Mouse (Mus musculus) macrophage (primary cell): ENCODE measurements around the gene Timm22. TPM values are rescaled to one million over a fixed set of nuclear protein-coding genes. Genes with fewer than 3 reads are reported as not detected.
A peak's percentile ranks its signal among the peaks of the same experiment; 100 is the strongest.

Source experiments
- H3K27ac ChIP-seq: fragments of 350-480 bp; formaldehyde crosslinking; 2 replicates; pipeline ENCODE4 v1.9.0; 2021
- H3K36me3 ChIP-seq: fragments of 350-480 bp; formaldehyde crosslinking; 2 replicates; pipeline ENCODE4 v1.9.0; 2021; ENCODE audit errors: inconsistent target
- H3K4me3 ChIP-seq: fragments of 350-480 bp; formaldehyde crosslinking; 2 replicates; pipeline ENCODE4 v1.9.0; 2021; ENCODE audit errors: inconsistent target
- H3K79me2 ChIP-seq: fragments of 350-480 bp; formaldehyde crosslinking; 2 replicates; pipeline ENCODE4 v1.9.0; 2021; ENCODE audit errors: inconsistent target
- WGBS: methylation state at CpG from one replicate; pipeline ENCODE4 v1.1.7; 2026; ENCODE audit warnings: inconsistent platforms; ENCODE audit not compliant: missing documents; 5-methylcytosine and 5-hydroxymethylcytosine counted together
- polyA plus RNA-seq: library from polyadenylated mRNA; stranded (reverse); fragments of 250-400 nt; gene quantifications from 3 replicates; pipeline ENCODE4 v1.2.4, GENCODE M21; 2018; ENCODE audit warnings: inconsistent platforms

Gene Timm22
- polyA plus RNA-seq, 1 experiment from 2014 or later = 19.2 TPM

DNA sequence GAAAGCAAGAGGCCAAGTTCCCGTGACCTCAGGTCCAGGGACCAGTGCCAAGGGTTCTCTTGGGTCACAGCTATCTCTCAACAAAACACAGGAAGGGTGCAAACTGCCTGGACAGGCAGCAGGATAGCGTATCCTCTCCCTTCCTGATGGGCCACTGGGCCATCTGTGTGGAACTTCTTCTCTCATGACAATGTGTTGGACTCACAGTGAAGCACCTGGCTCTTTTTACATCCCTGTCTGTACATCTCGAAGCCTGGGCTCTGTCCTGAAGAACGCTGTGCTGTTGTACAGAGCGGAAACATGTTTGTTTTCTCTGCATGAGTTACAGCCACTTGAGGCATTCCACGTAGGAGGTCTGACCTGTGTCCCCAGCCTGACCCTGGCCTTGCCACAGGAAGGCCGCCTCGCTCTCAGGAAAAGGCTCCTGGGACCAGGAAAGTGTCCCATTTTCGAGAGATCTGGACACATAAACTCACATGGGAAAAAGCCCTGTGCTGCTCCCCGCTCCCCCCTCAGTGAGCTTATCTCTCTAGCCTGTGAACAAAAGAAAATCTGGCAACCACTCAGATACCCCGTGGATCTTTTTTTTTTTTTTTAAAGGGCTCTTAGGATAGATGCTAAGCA, 26.7 kb upstream of the Timm22 start:
- Histone ChIP-seq H3K27ac (no peak overlapping the region), H3K4me3 (no peak overlapping the region), H3K36me3 (no peaks in the 10 kb centered on the region), H3K79me2 (no peaks in the 10 kb centered on the region)
- WGBS = 91% methylated on average over 11 of the region's 11 CpGs

DNA sequence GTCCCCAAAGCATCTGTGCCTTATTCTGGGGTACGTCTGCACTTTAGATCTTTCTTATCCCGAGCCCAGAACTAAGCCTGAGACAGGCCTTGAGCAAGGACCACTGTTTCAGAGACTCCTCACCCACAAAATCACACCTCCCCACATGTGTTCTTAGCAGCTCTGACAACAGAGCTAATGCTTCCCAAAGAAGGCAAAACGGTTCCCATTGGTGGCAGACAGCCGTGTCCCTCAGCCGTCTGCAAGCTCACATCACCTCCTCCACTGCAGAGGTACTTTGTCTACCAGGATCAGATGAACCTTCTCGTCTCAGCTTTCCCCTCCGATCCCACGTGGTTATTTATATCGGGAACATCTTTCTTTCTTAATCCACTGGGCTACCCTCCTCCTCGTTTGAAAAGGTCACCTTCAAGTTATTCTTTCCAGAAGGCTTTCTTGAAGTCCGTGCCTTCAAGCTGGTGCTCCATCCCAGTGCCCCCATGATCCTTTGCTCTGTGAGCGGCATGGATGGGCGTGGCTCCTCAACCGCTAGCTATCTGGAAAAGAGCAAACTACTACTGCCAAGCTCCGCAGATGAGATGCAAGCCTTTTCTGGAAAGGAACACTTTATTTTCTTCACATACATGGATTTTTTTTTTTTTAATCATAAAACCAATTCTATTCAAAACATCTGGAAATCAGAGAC, 25.4 kb upstream of the Timm22 start:
- Histone ChIP-seq H3K27ac (no peak overlapping the region), H3K79me2 (no peaks in the 10 kb centered on the region), H3K4me3 (no peak overlapping the region), H3K36me3 (no peaks in the 10 kb centered on the region)
- 91% methylated on average over 15 of the region's 15 CpGs for WGBS

DNA sequence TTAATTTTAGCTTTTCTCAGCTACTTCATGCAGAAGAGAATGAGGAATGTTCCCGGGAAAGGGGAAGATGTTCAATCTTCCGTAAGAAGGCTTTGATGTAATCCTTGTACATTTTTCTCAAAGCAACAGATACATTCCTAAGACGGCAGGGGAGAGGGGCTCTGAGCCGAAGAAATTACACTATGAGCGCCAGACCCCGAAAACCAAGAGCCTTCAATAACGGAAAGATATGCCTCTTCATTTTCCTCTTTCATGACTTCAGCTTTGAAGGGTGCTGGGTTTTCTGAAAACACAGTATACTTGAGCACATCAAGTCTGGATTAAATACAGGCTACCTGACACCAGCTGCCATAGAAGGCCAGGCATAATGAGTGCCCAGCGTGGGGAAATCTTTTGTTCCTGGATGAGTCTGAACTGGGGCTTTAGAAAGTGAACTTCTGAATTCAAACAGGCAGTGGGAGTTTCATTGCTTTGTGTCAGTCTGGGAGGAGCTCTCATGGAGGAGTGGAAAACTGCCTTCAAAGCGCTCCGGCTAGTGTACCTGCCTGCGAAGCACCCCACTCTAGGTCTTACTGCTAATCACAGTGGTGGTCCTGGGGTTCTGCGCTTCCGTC, 23.9 kb upstream of the Timm22 start:
- H3K4me3 ChIP-seq = no peak overlapping the region
- H3K36me3 ChIP-seq = no peaks in the 10 kb centered on the region
- H3K27ac ChIP-seq = no peak overlapping the region
- no peaks in the 10 kb centered on the region for H3K79me2 ChIP-seq
- 94% methylated on average over 13 of the region's 13 CpGs for whole genome bisulfite sequencing

DNA sequence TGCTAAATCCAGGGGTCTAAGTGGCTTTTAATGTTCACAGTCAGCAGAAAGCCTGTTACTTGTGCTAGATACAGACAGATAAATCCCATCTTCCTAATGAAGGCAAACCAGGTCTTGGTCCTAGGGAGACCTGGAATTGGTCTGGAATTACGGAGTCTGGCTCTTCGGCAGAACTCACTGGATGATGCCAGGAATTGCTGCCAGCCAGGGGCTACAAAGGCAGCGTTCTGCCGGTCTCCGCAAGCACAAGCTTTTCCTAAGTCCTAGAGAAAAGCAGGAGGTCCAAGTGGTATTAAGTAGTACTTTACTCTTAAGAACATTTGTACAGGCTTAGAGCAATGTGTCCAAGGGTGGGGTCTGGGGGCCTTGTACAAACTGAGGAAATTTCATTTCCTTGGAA, 22.4 kb upstream of the Timm22 start:
- 92% methylated on average over 5 of the region's 5 CpGs for WGBS

DNA sequence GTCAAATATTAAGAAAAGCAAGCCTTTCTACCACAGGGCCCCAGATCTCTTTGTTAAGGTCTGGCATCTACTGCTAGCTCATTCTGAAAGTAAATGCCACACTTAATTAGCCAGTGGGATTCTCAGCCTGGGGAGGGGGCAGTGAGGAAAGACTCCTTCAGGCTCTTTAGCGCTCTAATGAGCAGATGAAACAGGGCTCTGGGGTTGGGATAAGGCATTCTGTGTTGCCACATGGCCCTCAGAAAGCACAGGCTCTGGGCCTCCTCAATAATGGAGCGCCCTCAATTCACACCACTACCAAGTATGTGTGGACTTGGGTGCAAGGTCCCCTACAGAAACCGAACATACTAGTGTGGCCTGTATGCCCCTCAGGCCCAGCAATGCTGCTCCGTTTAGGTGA, 21.7 kb upstream of the Timm22 start:
- 97% methylated on average over 4 of the region's 4 CpGs for WGBS
- H3K4me3 ChIP-seq = no peak overlapping the region
- no peaks in the 10 kb centered on the region for H3K79me2 ChIP-seq
- no peaks in the 10 kb centered on the region for H3K36me3 ChIP-seq
- H3K27ac ChIP-seq = no peak overlapping the region

More for the DNA sequence above, 22.4 kb upstream of the Timm22 start:
- no peak overlapping the region for H3K4me3 ChIP-seq
- no peaks in the 10 kb centered on the region for H3K36me3 ChIP-seq
- H3K27ac ChIP-seq = no peak overlapping the region
- H3K79me2 ChIP-seq = no peaks in the 10 kb centered on the region

DNA sequence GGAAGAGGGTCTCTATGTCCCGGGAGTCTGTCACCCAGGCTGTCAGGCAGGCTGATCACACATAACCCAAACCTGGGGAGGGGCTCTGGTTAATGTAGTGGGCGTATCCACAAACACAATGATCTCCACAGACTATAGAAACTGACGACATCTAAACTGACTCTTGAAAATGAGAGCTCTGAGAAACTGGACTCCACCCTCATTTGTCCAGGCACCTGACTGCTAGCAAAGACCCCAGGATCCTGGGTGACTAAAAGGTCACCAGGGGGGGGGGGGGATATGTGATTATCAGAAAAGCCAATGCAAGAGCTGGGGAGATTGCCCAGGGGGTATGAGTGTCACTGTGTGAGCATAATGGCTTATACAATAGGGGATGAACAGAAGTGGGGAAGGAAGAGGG, 21.0 kb upstream of the Timm22 start:
- Histone ChIP-seq H3K27ac (no peak overlapping the region), H3K4me3 (no peak overlapping the region), H3K36me3 (no peaks in the 10 kb centered on the region), H3K79me2 (no peaks in the 10 kb centered on the region)
- 90% methylated on average over 3 of the region's 3 CpGs for WGBS

DNA sequence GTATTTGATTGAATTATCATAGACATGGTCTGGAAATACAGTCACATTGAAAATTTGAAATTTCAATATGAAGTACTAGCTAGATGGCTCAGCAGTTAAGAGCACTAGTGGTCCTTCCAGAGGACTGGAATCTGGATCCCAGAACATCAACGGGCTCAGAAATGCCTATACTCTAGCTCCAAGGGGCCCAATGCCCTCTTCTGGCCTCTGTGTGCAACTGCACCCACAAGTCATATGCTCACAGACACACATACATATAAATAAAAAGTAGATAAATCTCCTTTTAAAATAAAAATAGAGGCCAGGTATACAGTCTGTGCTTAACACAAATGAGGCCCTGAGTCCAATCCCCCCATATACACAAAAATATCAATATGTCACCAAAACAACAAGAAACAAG, 19.7 kb upstream of the Timm22 start:
- WGBS = 100% methylated on average over 1 of the region's 1 CpGs
- Histone ChIP-seq H3K4me3 (no peak overlapping the region), H3K36me3 (no peaks in the 10 kb centered on the region), H3K79me2 (no peaks in the 10 kb centered on the region), H3K27ac (no peak overlapping the region)

DNA sequence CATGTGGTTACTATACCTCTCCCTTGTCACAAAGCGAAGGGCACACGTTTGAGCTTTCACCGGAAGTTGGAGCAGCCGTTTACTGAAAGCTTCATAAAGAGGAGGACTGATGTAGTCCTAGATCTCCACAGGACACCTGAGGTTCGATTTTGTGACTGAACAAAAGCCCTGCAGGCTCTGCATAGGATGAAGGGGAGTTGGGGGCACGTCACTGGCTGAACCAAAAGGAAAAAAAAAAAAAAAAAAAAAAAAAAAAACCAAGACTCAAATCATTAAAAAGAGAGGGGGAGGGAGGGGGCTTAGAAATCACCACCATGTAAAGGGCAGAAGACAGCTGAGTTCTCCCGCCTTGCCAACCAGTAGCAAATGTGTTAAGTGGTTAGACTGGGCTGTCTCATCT, 18.0 kb upstream of the Timm22 start:
- WGBS = 67% methylated on average over 3 of the region's 7 CpGs

DNA sequence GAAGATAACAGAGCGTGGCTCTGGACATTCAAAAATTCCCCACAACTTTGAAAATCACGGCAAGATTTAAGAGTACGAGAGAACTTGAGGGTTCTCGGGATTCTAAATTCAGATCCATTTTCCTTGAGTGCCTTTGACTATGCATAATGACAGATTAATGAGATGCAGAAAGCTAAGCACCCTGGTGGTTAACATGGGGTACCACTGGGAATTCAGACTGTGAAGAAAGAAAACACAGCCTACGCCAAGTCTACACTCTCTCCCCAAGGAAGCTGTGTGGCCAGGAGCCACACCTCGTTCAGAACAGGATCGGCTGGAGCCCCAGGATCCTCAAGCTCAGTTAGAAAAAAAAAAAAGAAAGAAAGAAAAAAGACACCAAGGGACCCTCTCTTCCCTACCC, 14.2 kb upstream of the Timm22 start:
- 99% methylated on average over 7 of the region's 7 CpGs for WGBS
- Histone ChIP-seq H3K36me3 (no peaks in the 10 kb centered on the region), H3K79me2 (no peaks in the 10 kb centered on the region), H3K27ac (no peak overlapping the region), H3K4me3 (no peak overlapping the region)

More for the DNA sequence above, 18.0 kb upstream of the Timm22 start:
- Histone ChIP-seq H3K27ac (no peak overlapping the region), H3K36me3 (no peaks in the 10 kb centered on the region), H3K4me3 (no peak overlapping the region), H3K79me2 (no peaks in the 10 kb centered on the region)

DNA sequence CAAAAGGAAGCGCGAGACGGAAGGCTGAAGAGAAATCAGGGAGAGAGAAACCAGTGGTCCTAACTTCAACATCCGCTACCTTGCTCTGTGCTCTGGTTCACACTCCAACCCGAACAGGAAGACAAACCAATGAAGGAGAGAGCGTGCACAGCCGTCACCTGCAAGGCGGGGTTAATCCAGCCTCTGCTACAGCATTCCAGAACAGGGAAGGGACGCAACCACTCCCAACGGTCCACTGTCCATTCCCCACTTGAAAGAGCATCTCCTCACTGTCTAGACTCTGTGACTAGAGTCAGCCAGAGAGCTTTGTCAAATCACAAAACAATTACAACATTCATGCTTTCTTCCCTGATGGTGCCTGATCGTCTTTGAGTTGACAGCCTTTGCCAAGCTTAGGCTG, 13.8 kb upstream of the Timm22 start:
- Histone ChIP-seq H3K36me3 (no peaks in the 10 kb centered on the region), H3K79me2 (no peaks in the 10 kb centered on the region), H3K27ac (no peak overlapping the region), H3K4me3 (no peak overlapping the region)
- WGBS = 96% methylated on average over 11 of the region's 11 CpGs

DNA sequence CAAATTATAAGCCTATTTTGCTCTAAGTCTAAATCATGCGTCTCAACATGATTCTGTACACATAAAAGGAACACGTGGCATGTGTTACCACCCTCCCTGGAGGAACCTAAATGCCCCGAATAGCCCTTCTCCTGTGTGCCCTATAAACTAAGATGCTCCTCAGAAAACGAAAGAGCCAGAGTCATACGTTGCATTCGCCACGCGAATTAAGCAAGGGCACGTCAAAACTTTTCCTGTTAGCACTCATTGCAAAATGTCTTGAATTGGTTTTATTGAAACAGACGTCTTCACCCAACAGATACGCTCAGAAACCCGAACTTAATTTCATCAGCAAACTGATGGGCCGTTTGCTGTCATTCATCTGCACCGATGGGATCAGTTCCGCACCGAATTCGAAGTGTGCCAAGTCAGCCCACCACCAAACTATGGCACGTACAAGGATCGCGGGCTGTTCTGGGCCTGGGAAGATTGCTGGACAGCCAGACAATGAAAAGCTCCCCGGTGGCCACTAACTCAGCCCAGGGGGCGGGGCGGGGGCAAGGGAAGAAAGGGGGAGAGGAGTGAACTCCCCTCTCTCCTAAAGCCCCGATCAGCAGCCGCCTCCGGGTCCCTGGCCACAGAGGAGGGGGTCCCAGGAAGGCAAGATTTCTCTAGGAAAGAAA, 9.0 kb upstream of the Timm22 start:
- H3K36me3 ChIP-seq = no peaks in the 10 kb centered on the region
- no peak overlapping the region for H3K27ac ChIP-seq
- no peaks in the 10 kb centered on the region for H3K79me2 ChIP-seq
- 4% methylated on average over 26 of the region's 26 CpGs for WGBS
- H3K4me3 ChIP-seq = peak overlapping the region; percentile 45

DNA sequence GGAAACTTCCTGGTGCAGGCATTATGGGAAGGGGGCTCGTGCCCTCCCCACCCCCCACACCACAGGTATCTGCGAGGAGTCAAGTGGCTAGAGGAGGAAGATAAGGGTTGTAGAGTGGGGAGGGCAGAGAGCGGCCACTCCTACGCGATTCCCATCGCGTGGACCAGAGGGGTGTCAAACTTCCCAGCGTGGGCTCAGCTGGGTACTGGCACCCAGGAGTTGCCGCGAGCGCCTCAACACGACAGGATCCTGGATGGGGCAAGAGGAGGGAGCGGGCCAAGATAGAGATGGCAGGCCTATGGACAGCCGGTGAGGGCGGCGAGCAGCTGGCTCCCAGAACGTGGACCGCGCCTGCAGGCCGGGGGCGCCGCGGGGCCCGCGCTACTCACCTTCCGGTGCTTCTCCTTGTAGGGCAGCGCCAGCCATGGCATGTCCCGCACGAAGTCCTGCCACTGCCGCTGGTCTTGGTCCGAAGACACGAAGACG, 8.4 kb upstream of the Timm22 start:
- H3K79me2 ChIP-seq = no peaks in the 10 kb centered on the region
- H3K36me3 ChIP-seq = no peaks in the 10 kb centered on the region
- peak overlapping the region; percentile 45 for H3K4me3 ChIP-seq
- no peak overlapping the region for H3K27ac ChIP-seq
- under 1% methylated on average over 30 of the region's 33 CpGs for WGBS

DNA sequence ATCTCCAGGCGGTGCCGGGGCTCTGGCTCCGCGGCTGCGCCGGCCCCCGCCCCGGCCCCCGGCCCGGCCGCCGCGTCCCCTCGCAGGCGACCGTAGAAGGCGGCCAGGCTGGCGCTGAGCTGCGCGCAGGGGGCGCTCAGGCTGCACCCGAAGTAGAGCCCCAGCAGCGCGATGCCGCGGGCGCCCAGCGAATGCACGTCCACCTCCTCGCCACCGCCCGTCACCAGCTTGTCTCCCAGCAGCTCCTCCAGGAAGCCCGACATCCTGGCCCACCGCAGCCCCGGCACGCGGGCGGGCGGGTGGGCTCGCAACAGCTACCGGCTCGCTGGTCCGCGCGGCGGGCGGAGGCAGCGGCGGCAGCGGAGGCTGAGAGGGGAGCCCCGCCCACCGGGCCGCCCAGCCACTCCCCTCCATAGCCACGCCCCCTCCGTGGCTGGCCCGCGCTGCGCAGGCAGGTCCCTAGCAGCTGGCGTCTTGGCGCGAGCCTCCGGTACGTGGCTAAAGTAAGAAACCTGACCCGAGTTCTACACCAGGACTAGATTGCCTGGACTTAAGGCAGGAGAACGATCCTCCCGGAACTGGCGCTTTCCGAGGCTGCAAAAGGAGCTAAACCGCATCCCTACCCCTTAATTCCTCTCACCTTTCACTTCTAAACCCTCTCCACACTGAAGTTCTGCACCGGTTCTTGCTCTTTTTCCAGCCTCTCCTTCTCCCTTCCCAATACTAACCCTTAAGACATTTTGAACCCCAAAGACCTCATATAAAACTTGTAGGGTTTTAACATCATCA, 7.8 kb upstream of the Timm22 start, which contains the start of gene Nxn:
Gene Nxn, minus strand, starts transcription at position 343 of the 789 bp plus-strand sequence.
- H3K79me2 ChIP-seq = no peaks in the 10 kb centered on the region
- H3K27ac ChIP-seq = no peak within 1 kb of the TSS
- H3K4me3 ChIP-seq = peak within 1 kb of the TSS; percentile 45
- under 1% methylated on average over 52 of the region's 70 CpGs for WGBS
- H3K36me3 ChIP-seq = no peaks in the 10 kb centered on the region
